Mouse (Mus musculus): ENCODE measurements around the gene Gm11985. TPM values are rescaled to one million over a fixed set of nuclear protein-coding genes. Genes with fewer than 3 reads are reported as not detected.

Gm11985 gene
- total RNA-seq, 2 experiments from 2014 or later, result not detected

- no peak for DNase-seq (ENCODE audit: low spot score in 2 of 2)
Measured at GRCm38 (mm10) chr11:7158196-7158595, 30.2 kb downstream of the Gm11985 start.

GRCm38 (mm10) chr11:7156427-7156826, 31.9 kb downstream of the Gm11985 start:
- no peak for DNase-seq (ENCODE audit: low spot score in 2 of 2)

- DNase-seq (ENCODE audit: low spot score in 2 of 2), result no peak
Measured at GRCm38 (mm10) chr11:7153081-7153480, 35.3 kb downstream of the Gm11985 start.

- no peak for DNase-seq (ENCODE audit: low spot score in 2 of 2)
Measured at GRCm38 (mm10) chr11:7152371-7152770, 36.0 kb downstream of the Gm11985 start.

GRCm38 (mm10) chr11:7150511-7150910, 37.9 kb downstream of the Gm11985 start:
- no peak for DNase-seq (ENCODE audit: low spot score in 2 of 2)

GRCm38 (mm10) chr11:7149471-7149870, 38.9 kb downstream of the Gm11985 start:
- no peak for DNase-seq (ENCODE audit: low spot score in 2 of 2)

GRCm38 (mm10) chr11:7147945-7148344, 40.4 kb downstream of the Gm11985 start:
- no peak for DNase-seq (ENCODE audit: low spot score in 2 of 2)

- no peak for DNase-seq (ENCODE audit: low spot score in 2 of 2)
Measured at GRCm38 (mm10) chr11:7147536-7147935, 40.8 kb downstream of the Gm11985 start.

GRCm38 (mm10) chr11:7145221-7145620, 43.1 kb downstream of the Gm11985 start:
- DNase-seq (ENCODE audit: low spot score in 2 of 2), result peak; percentile 36 to 50

GRCm38 (mm10) chr11:7144369-7144768, 44.0 kb downstream of the Gm11985 start:
- DNase-seq (ENCODE audit: low spot score in 2 of 2), result peak in 1 of 2 experiments; percentile 28

GRCm38 (mm10) chr11:7142725-7143124, 45.6 kb downstream of the Gm11985 start:
- DNase-seq (ENCODE audit: low spot score in 2 of 2), result no peak

- DNase-seq (ENCODE audit: low spot score in 2 of 2), result peak; percentile 38 to 56
Measured at GRCm38 (mm10) chr11:7140449-7140848, 47.9 kb downstream of the Gm11985 start.

GRCm38 (mm10) chr11:7138370-7138769, 50.0 kb downstream of the Gm11985 start:
- DNase-seq (ENCODE audit: low spot score in 2 of 2), result no peak

GRCm38 (mm10) chr11:7136246-7136855, 52.0 kb downstream of the Gm11985 start:
- no peak for DNase-seq (ENCODE audit: low spot score in 2 of 2)

GRCm38 (mm10) chr11:7135763-7136162, 52.6 kb downstream of the Gm11985 start:
- no peak for DNase-seq (ENCODE audit: low spot score in 2 of 2)

GRCm38 (mm10) chr11:7135301-7135700, 53.1 kb downstream of the Gm11985 start:
- no peak for DNase-seq (ENCODE audit: low spot score in 2 of 2)

- peak; percentile 64 to 78 for DNase-seq (ENCODE audit: low spot score in 2 of 2)
Measured at GRCm38 (mm10) chr11:7134319-7134718, 54.0 kb downstream of the Gm11985 start.

GRCm38 (mm10) chr11:7133736-7134135, 54.6 kb downstream of the Gm11985 start:
- DNase-seq (ENCODE audit: low spot score in 2 of 2), result no peak

Other genes with a start within 250 kb of the Gm11985 start
- gene Adcy1, start 125.1 kb downstream of the Gm11985 start, total RNA-seq (2021), result 100 to 1,000 TPM; 276 to 285 TPM
- not detected for gene Igfbp1, start 9.2 kb upstream of the Gm11985 start, total RNA-seq (2021)
- 1 to 10 TPM; 5.8 to 7.4 TPM for gene Igfbp3, start 25.4 kb upstream of the Gm11985 start, total RNA-seq (2021)

All from left cerebral cortex, adult 18-20 months (tissue).